Mouse (Mus musculus) megakaryocyte, embryonic 14.5 days (primary cell): Measurements from ENCODE around the gene Nceh1. TPM values are rescaled to one million over a fixed set of nuclear protein-coding genes. Genes with fewer than 3 reads are reported as not detected.

Experiments used
- H3K27me3 ChIP-seq: replicated peaks from 2 replicates; pipeline ENCODE3; 2012; ENCODE audit warnings: inconsistent platforms
- H3K36me3 ChIP-seq: replicated peaks from 2 replicates; pipeline ENCODE3; 2012; ENCODE audit warnings: low read length, inconsistent platforms, mixed read lengths
- H3K4me1 ChIP-seq: 2 replicates; pipeline ENCODE4 v1.6.1; 2012; ENCODE audit warnings: inconsistent platforms
- H3K4me3 ChIP-seq: replicated peaks from 2 replicates; pipeline ENCODE3; 2012; ENCODE audit warnings: moderate library complexity, mild to moderate bottlenecking, inconsistent platforms
- H3K9me3 ChIP-seq: 2 replicates; pipeline ENCODE4 v1.6.1; 2012; ENCODE audit warnings: inconsistent platforms
- FLI1 ChIP-seq: IDR thresholded peaks from 2 replicates; pipeline ENCODE4 v1.6.1; 2012; ENCODE audit warnings: low read length, inconsistent platforms, mixed read lengths
- GATA1 ChIP-seq: IDR thresholded peaks from 3 replicates; pipeline ENCODE4 v1.6.1; 2012; ENCODE audit warnings: mixed read lengths, low read length, inconsistent platforms, borderline replicate concordance
- polyA plus RNA-seq: library from polyadenylated mRNA; stranded (reverse); fragments of >175 nt; gene quantifications from 2 replicates; pipeline ENCODE4 v1.2.3, GENCODE M21; 2012; ENCODE audit warnings: low replicate concordance; ENCODE audit not compliant: insufficient read depth

Nceh1 gene
- polyA plus RNA-seq, 1 experiment = 1.8 TPM

DNA sequence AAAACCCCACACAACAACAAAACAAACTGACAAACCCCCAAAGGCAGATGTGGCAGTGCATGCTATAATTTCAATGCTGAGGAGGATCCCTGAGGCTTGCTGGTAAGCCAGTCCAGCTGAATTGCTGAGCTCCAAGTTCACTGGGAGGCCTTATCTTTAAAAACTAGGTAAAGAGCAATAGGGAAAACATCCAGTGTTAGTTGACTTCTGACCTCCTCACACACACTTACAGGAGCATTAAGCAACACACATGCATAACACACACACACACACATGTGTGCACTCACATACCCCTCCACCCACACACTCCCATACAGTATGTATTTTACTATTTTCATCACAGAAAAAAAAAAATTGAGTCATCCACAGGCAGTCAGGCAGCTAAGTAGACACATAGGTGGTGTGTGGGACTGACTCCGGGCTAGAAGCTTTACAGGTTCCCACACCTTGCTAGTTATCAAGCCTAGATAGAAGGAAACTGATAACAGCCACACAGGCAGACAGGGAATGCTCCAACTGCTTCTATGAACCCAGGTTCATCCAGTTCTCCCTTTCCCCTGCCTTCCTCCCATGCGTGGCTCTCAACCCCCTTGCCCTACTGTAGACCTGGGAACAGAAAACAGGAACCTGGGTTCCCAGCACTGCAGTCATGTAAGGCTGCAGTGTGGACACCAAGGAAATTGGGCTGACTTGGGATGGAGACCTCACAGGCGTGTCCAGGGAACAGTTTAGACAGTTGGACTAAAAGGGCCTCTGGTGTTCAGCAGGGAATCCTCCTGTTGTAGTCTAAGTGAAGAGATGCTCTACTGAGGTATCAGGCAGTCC, 45.1 kb downstream of the Nceh1 start:
- Histone ChIP-seq H3K27me3 (peaks cover 3% of the 10 kb centered on the region), H3K9me3 (peaks cover 2% of the 10 kb centered on the region; the same call in 1 of the 2 replicates), H3K4me1 (no peaks in the 10 kb centered on the region), H3K4me3 (no peak overlapping the region), H3K36me3 (peaks cover 6% of the 10 kb centered on the region)
- TF ChIP-seq GATA1 = no peak
- TF ChIP-seq FLI1 = no peak

DNA sequence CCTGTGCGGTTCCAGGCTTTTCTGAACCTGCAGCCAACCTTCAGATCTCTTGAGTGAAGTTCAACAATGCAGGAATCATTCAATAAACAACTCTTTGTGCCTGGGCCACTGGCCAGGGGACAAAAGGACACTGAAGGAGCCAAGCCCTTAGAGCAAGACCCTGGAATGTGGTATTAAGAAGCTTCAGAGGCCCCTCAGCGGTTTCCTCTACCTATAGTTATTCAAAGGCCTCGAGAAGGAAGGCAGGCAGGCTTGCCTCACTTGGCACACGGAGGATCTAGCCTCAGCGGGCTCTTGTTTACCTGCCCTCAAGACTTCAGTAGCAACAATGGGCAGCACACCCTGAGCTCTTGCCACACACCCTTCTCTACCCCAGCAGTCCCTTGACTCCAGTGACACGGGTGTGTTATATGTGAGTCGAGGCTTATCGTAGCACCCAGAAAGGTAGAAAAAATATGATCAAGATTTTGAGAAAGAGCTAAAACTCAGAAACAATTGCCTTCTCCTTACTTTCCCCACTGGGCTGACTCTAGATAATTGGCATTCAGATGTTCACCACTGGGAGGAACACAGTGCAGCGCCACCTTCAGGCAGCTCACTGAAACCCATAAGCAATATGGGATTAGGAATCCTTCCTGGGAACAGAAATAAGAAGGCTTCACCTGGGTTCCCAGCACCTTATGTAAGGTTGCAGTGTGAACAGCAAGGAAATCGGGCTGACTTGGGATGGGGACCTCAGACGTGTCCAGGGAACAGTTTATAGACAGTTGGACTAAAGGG, 46.0 kb downstream of the Nceh1 start:
- TF ChIP-seq FLI1 = no peak
- no peak for TF ChIP-seq GATA1
- no peaks in the 10 kb centered on the region for H3K36me3 ChIP-seq
- H3K27me3 ChIP-seq = peaks cover 6% of the 10 kb centered on the region
- peaks cover 2% of the 10 kb centered on the region; the same call in 1 of the 2 replicates for H3K9me3 ChIP-seq
- H3K4me1 ChIP-seq = no peaks in the 10 kb centered on the region
- H3K4me3 ChIP-seq = no peak overlapping the region

DNA sequence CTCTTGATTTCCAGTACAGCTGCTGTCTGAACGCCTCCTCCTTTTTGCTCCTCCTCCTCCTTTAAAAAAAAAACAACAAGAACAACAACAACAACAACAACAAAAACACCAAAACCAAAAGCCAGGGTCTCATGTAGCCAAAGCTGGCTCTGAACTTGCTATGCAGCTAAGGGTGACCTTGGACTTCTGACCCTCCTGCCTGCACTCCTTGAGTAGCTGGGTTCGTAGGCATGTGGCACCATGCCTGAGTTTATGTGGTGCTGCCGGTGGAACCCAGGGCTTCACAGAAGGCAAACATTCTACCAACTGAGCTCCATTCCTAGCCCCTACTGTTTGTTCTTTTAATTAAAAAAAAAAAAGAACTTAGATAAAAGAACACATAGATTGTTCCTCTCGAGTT, 50.6 kb downstream of the Nceh1 start:
- H3K36me3 ChIP-seq = no peaks in the 10 kb centered on the region
- TF ChIP-seq FLI1 (no peak), GATA1 (no peak)
- peaks cover 5% of the 10 kb centered on the region; the same call in 1 of the 2 replicates for H3K4me1 ChIP-seq
- no peak overlapping the region for H3K4me3 ChIP-seq
- H3K9me3 ChIP-seq = no peaks in the 10 kb centered on the region
- H3K27me3 ChIP-seq = peaks cover 9% of the 10 kb centered on the region

DNA sequence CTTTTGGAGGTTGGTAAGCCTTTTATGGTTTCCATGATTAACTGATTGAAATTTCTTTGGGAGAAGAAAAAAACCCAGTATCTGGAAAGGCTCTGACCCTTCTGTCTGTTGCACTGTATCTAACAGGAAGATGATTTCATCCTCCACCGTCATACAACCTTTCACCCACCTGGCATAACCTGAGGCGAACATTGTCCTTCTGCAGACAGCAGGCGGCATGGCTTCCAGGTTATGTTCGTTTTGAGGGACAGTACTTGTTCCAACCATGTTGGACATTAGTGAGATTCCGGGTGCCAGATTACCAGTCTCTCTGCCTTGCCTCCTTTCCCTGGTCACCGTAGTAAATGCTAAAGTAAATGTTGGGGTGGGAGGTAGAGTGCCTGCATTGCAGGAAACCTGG, 51.1 kb downstream of the Nceh1 start:
- peaks cover 9% of the 10 kb centered on the region for H3K27me3 ChIP-seq
- H3K4me1 ChIP-seq = peaks cover 5% of the 10 kb centered on the region; the same call in 1 of the 2 replicates
- no peak overlapping the region for H3K4me3 ChIP-seq
- H3K36me3 ChIP-seq = no peaks in the 10 kb centered on the region
- TF ChIP-seq GATA1 (no peak), FLI1 (no peak)
- no peaks in the 10 kb centered on the region for H3K9me3 ChIP-seq

DNA sequence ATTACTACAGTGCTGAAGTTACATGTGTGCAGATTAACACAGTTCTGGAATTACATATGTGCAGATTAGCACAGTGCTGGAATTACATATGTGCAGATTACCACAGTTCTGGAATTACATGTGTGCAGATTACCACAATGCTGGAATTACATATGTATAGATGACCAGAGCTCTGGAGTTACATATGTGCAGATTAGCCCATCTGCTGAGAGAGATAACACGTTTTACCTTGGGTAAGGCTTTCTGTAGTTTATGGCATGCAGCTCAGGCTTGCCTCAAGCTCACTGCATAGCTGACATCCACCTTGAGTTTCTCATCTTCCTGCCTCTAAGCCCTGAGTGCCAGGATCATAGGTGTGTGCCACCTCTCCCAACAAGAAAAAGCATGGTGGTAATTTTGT, 52.2 kb downstream of the Nceh1 start:
- Histone ChIP-seq H3K4me3 (no peak overlapping the region), H3K36me3 (no peaks in the 10 kb centered on the region), H3K9me3 (no peaks in the 10 kb centered on the region), H3K4me1 (peaks cover 5% of the 10 kb centered on the region; the same call in 1 of the 2 replicates), H3K27me3 (peaks cover 9% of the 10 kb centered on the region)
- TF ChIP-seq FLI1 (no peak), GATA1 (no peak)

DNA sequence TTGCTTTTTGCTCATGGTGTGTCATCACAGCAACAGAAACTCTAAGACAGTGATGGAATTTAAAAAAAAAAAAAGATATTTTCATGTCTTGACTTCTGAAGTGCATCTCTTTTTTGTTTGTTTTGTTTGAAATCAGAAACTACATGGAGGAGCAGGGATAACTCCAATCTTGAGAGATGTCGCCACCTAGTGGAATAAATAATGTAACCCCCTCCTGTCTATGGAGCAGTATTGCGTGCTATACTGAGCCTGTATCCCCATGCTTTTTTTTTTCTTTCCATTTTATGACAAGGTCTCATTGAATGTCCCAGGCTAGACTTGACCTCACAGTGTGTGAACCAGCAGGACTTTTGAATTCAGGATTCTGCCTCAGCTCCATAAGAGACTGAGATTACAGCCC, 54.5 kb downstream of the Nceh1 start:
- Histone ChIP-seq H3K4me3 (no peak overlapping the region), H3K36me3 (peaks cover 7% of the 10 kb centered on the region), H3K27me3 (peaks cover 7% of the 10 kb centered on the region), H3K9me3 (no peaks in the 10 kb centered on the region), H3K4me1 (peaks cover 5% of the 10 kb centered on the region; the same call in 1 of the 2 replicates)
- no peak for TF ChIP-seq FLI1
- no peak for TF ChIP-seq GATA1

DNA sequence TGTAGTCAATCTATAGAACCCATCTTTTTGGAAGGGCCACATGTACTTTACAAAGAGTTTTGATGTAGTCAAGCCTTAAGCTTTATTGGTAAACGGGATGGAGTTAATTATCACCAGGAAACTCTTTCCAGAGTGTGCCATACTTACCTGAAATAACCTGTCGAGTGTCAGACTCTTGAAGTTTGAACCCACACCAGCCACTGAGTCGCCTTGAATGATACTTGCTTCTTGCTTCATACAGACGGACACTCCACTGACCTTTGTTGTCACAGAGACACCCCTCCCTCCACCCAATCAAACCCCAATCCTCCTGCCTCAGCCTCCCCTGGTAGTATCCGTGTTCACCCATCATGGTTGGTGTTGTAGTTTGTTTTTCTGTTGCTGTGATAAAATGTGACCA, 55.8 kb downstream of the Nceh1 start:
- peaks cover 5% of the 10 kb centered on the region; the same call in 1 of the 2 replicates for H3K4me1 ChIP-seq
- TF ChIP-seq FLI1 = no peak
- TF ChIP-seq GATA1 = no peak
- H3K4me3 ChIP-seq = no peak overlapping the region
- peaks cover 5% of the 10 kb centered on the region for H3K27me3 ChIP-seq
- H3K36me3 ChIP-seq = peaks cover 7% of the 10 kb centered on the region
- no peaks in the 10 kb centered on the region for H3K9me3 ChIP-seq

DNA sequence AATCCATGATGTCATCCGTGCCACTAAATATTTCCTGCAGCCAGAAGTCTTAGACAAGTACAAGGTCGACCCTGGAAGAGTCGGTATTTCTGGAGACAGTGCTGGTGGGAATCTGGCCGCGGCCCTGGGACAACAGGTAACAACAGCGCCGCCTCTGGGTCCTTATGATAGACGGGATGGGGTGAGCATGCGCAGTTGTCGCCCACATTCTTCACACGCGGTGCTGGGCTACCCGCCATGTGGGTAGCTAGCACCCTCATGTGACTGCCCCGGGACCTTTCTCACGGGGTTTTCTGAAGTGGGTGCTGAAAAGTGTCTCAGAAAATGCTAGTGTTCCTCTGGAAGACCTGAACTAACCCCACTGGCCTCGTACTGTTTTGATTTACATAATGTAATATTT, 56.8 kb downstream of the Nceh1 start:
- peaks cover 5% of the 10 kb centered on the region; the same call in 1 of the 2 replicates for H3K4me1 ChIP-seq
- no peak for TF ChIP-seq GATA1
- TF ChIP-seq FLI1 = no peak
- H3K27me3 ChIP-seq = peaks cover 2% of the 10 kb centered on the region
- peaks cover 7% of the 10 kb centered on the region for H3K36me3 ChIP-seq
- H3K4me3 ChIP-seq = no peak overlapping the region
- no peaks in the 10 kb centered on the region for H3K9me3 ChIP-seq

DNA sequence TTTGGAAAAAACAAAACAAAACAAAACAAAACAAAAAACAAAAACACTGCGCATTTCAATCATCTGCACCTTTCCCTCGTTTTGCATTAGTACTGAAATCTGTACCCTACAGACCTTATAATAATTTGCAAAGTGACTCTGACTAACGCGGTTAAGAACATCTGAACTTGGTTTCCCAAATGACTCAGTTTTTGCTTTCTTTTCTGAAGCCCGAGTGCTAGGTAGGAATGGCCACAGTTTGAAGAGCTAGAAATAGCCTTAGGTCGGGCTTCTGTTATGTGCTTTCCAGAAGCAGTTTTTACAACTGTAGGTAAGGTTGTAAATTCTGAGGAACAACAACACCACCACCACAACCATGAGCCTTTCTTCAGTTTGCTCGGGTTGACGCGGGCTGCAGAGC, 59.1 kb downstream of the Nceh1 start:
- H3K36me3 ChIP-seq = peaks cover 7% of the 10 kb centered on the region
- H3K4me3 ChIP-seq = no peak overlapping the region
- H3K4me1 ChIP-seq = no peaks in the 10 kb centered on the region
- no peaks in the 10 kb centered on the region for H3K27me3 ChIP-seq
- TF ChIP-seq FLI1 (no peak), GATA1 (no peak)
- no peaks in the 10 kb centered on the region for H3K9me3 ChIP-seq

DNA sequence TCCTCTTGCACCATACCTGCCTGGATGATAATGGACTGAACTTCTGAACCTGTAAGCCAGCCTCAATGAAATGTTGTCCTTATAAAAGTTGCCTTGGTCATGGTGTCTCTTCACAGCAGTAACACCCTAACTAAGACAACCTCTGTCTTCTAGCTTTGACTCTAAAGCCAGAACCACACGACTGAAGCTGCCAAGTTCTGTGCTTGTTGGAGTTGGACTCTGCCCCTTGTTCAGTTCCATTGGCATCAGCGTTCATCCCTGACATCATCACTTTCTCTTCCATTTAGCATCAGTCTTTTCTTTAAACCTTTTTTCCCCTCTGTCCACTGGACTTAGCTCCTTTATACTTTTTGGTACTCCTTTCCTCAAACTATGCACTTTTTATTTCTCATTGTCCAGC, 63.4 kb downstream of the Nceh1 start:
- Histone ChIP-seq H3K4me1 (no peaks in the 10 kb centered on the region), H3K27me3 (no peaks in the 10 kb centered on the region), H3K9me3 (no peaks in the 10 kb centered on the region), H3K4me3 (no peak overlapping the region), H3K36me3 (peaks cover 4% of the 10 kb centered on the region)
- TF ChIP-seq GATA1 (no peak), FLI1 (no peak)
